Mouse (Mus musculus): ENCODE measurements around the gene Tmem35b. TPM values are rescaled to one million over a fixed set of nuclear protein-coding genes. Genes with fewer than 3 reads are reported as not detected.

Gene Tmem35b
- polyA plus RNA-seq, 1 experiment from 2014 or later = 21.0 TPM

- H3K9ac ChIP-seq (ENCODE audit: low read length) = no peak overlapping the region
- no peak overlapping the region for H3K27ac ChIP-seq (ENCODE audit: low read length)
- peaks cover 2% of the 10 kb centered on the region; the same call in 1 of the 2 replicates for H3K9me3 ChIP-seq (ENCODE audit: control insufficient read depth, low read length)
- no peak overlapping the region for H3K4me3 ChIP-seq (ENCODE audit: low read length)
- no peaks in the 10 kb centered on the region for H3K4me1 ChIP-seq (replicated peaks; ENCODE audit: control insufficient read depth, insufficient read depth, low read length)
- no peaks in the 10 kb centered on the region for H3K27me3 ChIP-seq (ENCODE audit: control insufficient read depth, insufficient read depth, low read depth, low read length)
- peaks cover 3% of the 10 kb centered on the region for H3K36me3 ChIP-seq (ENCODE audit: control insufficient read depth, insufficient read depth, low read length)
- H3K4me2 ChIP-seq (ENCODE audit: low read depth, low read length) = no peak overlapping the region
- WGBS = 91% methylated on average over 4 of the region's 4 CpGs
- ATAC-seq (ENCODE audit: low read depth) = no peak
Measured at GRCm38 (mm10) chr4:127107566-127107965, 15.9 kb upstream of the Tmem35b start.

DNA sequence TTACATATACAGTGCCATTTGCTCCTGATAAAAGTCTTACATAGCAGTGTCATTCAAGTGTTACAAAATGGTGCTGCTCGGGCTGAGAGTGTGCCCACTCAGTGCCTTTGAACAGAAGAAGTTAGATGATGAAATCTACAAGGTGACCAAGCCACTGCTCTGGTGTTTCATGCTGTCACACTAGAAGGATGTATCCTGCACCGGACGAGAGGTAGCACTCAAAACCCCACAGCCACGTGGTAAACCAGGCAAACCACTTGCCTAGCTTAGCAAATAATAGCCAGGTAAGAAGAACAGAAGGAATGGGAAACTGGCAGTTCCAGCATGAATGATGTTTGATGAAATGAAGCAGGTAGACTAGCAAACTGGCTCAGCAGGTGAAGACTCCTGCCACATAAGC, 12.9 kb upstream of the Tmem35b start:
- Histone ChIP-seq H3K4me3 (ENCODE audit: low read length) (no peak overlapping the region), H3K27ac (ENCODE audit: low read length) (no peak overlapping the region), H3K4me2 (ENCODE audit: low read depth, low read length) (no peak overlapping the region), H3K27me3 (ENCODE audit: control insufficient read depth, insufficient read depth, low read depth, low read length) (no peaks in the 10 kb centered on the region), H3K9ac (ENCODE audit: low read length) (no peak overlapping the region), H3K9me3 (ENCODE audit: control insufficient read depth, low read length) (peaks cover 2% of the 10 kb centered on the region; the same call in 1 of the 2 replicates), H3K4me1 (replicated peaks; ENCODE audit: control insufficient read depth, insufficient read depth, low read length) (no peaks in the 10 kb centered on the region), H3K36me3 (ENCODE audit: control insufficient read depth, insufficient read depth, low read length) (peaks cover 3% of the 10 kb centered on the region)
- ATAC-seq (ENCODE audit: low read depth) = no peak
- WGBS = 45% methylated on average over 4 of the region's 4 CpGs

DNA sequence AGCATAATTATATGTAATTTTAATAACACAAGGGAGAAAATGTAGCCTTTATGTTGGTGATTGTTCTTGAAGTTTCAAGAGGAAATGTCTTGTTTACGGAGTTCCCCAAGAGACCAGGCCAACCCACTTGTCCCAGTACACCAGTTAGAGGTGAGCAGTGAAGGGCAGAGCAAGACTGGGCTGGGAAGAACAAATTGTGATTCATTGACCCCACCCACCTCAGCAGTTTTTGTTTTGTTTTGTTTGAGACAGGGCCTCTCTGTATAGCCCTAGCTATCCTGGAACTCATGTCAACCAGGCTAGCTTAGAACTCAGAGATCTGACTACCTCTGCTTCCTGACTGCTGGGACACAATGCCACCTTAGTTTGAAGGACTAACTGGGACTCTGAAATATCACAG, 840 bp downstream of the Tmem35b start:
- Histone ChIP-seq H3K9ac (ENCODE audit: low read length) (no peak overlapping the region), H3K4me2 (ENCODE audit: low read depth, low read length) (no peak overlapping the region), H3K4me3 (ENCODE audit: low read length) (no peak overlapping the region), H3K27ac (ENCODE audit: low read length) (no peak overlapping the region), H3K4me1 (replicated peaks; ENCODE audit: control insufficient read depth, insufficient read depth, low read length) (0 out of 2 replicates have a peak, but pooled peaks cover 2% of the 10 kb centered on the region), H3K27me3 (ENCODE audit: control insufficient read depth, insufficient read depth, low read depth, low read length) (no peaks in the 10 kb centered on the region), H3K9me3 (ENCODE audit: control insufficient read depth, low read length) (no peaks in the 10 kb centered on the region), H3K36me3 (ENCODE audit: control insufficient read depth, insufficient read depth, low read length) (peaks cover 6% of the 10 kb centered on the region; the same call in 1 of the 2 replicates)
- WGBS = 68% methylated on average over 1 of the region's 1 CpGs
- no peak for ATAC-seq (ENCODE audit: low read depth)

DNA sequence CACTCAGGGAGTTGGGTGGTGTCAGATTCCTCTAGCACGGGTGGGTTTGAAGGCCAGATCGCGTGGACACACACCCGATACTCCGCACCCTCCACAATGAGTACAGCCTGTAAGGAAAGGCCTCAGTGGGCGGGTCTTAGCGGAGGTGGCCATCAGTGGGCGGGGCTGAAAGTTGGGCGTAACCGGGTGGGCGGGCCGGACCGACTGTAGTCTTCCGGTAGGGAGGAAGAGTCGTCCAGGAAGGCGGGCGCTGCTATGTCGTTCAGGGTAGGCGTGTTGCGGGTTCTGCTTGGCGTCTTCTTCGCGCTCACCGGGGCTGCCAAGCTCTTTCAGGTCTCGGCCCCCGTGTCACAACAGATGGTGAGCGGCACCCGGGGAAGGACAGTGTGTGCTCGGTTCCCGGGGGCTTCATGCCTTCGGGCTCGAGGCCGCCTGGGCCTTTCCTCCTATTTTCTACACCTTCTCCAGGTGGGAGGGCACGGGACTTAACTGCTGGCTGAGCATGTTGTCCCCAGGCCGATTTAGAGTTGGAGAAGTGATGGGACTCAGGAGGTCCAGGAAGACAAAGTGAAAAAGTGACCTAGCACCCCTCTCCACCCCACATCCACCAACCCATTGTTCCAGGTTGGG, 2.5 kb downstream of the Tmem35b start:
- peak; percentile 99 for ATAC-seq (ENCODE audit: low read depth)
- H3K9me3 ChIP-seq (ENCODE audit: control insufficient read depth, low read length) = no peaks in the 10 kb centered on the region
- under 1% methylated on average over 35 of the region's 35 CpGs for WGBS
- H3K4me3 ChIP-seq (ENCODE audit: low read length) = peak overlapping the region; percentile 74
- no peaks in the 10 kb centered on the region for H3K27me3 ChIP-seq (ENCODE audit: control insufficient read depth, insufficient read depth, low read depth, low read length)
- H3K9ac ChIP-seq (ENCODE audit: low read length) = peak overlapping the region; percentile 84
- H3K4me1 ChIP-seq (replicated peaks; ENCODE audit: control insufficient read depth, insufficient read depth, low read length) = 0 out of 2 replicates have a peak, but pooled peaks cover 2% of the 10 kb centered on the region
- H3K27ac ChIP-seq (ENCODE audit: low read length) = no peak overlapping the region
- peak overlapping the region; percentile 86 for H3K4me2 ChIP-seq (ENCODE audit: low read depth, low read length)
- peaks cover 6% of the 10 kb centered on the region; the same call in 1 of the 2 replicates for H3K36me3 ChIP-seq (ENCODE audit: control insufficient read depth, insufficient read depth, low read length)

GRCm38 (mm10) chr4:127134687-127135086, 11.2 kb downstream of the Tmem35b start:
- no peak overlapping the region for H3K27ac ChIP-seq (ENCODE audit: low read length)
- WGBS = 21% methylated on average over 1 of the region's 1 CpGs
- no peak overlapping the region for H3K4me2 ChIP-seq (ENCODE audit: low read depth, low read length)
- no peak overlapping the region for H3K4me3 ChIP-seq (ENCODE audit: low read length)
- no peak overlapping the region for H3K9ac ChIP-seq (ENCODE audit: low read length)
- no peaks in the 10 kb centered on the region for H3K4me1 ChIP-seq (replicated peaks; ENCODE audit: control insufficient read depth, insufficient read depth, low read length)
- no peak for ATAC-seq (ENCODE audit: low read depth)
- no peaks in the 10 kb centered on the region for H3K27me3 ChIP-seq (ENCODE audit: control insufficient read depth, insufficient read depth, low read depth, low read length)
- H3K9me3 ChIP-seq (ENCODE audit: control insufficient read depth, low read length) = no peaks in the 10 kb centered on the region
- H3K36me3 ChIP-seq (ENCODE audit: control insufficient read depth, insufficient read depth, low read length) = no peaks in the 10 kb centered on the region

DNA sequence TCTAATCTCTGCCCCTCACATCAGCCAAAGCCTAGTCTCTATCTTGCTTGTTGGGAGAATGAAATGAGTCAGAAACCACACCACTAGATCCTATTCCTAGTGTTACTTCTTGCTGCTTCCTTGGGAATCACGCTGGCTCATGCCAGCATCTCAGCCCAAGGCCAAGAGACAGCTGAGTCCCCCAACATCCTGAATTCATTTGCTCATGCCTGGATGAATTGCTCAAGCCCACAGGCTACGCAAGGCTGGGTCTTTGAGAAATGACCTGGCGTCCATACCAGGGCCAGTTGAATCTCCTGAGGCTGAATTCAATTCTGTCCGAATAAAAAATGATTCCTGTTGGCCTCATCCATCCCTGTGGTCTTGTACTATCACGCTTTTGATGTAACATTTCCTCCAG, 14.1 kb downstream of the Tmem35b start:
- Histone ChIP-seq H3K27ac (ENCODE audit: low read length) (no peak overlapping the region), H3K4me2 (ENCODE audit: low read depth, low read length) (no peak overlapping the region), H3K4me3 (ENCODE audit: low read length) (no peak overlapping the region), H3K9me3 (ENCODE audit: control insufficient read depth, low read length) (no peaks in the 10 kb centered on the region), H3K27me3 (ENCODE audit: control insufficient read depth, insufficient read depth, low read depth, low read length) (no peaks in the 10 kb centered on the region), H3K4me1 (replicated peaks; ENCODE audit: control insufficient read depth, insufficient read depth, low read length) (no peaks in the 10 kb centered on the region), H3K36me3 (ENCODE audit: control insufficient read depth, insufficient read depth, low read length) (no peaks in the 10 kb centered on the region), H3K9ac (ENCODE audit: low read length) (no peak overlapping the region)
- no peak for ATAC-seq (ENCODE audit: low read depth)
- WGBS = 71% methylated on average over 5 of the region's 5 CpGs

DNA sequence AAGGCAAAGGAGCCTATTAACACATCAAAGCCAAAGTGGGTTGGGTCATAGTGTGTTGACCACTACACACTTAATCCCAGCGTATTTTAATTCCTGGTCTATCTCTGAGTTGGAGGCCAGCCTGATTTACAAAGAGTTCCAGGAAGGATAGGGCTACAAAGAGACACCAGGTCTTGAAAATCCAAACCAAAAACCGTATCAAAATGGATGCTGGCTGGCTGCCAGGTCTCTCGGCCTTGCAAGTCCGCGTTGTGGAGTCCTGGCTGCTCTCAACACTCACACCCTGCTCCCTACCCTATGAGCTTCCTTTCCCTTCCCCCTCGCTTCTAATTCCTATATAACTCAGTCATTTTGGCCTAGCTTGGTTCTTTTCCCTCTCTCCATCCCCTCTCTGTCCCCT, 15.0 kb downstream of the Tmem35b start:
- 32% methylated on average over 6 of the region's 6 CpGs for WGBS
- no peaks in the 10 kb centered on the region for H3K9me3 ChIP-seq (ENCODE audit: control insufficient read depth, low read length)

GRCm38 (mm10) chr4:127150031-127150430, 26.5 kb downstream of the Tmem35b start:
- Histone ChIP-seq H3K4me3 (ENCODE audit: low read length) (no peak overlapping the region), H3K27me3 (ENCODE audit: control insufficient read depth, insufficient read depth, low read depth, low read length) (no peaks in the 10 kb centered on the region), H3K9ac (ENCODE audit: low read length) (no peak overlapping the region), H3K36me3 (ENCODE audit: control insufficient read depth, insufficient read depth, low read length) (no peaks in the 10 kb centered on the region), H3K4me1 (replicated peaks; ENCODE audit: control insufficient read depth, insufficient read depth, low read length) (no peaks in the 10 kb centered on the region), H3K27ac (ENCODE audit: low read length) (no peak overlapping the region), H3K4me2 (ENCODE audit: low read depth, low read length) (no peak overlapping the region), H3K9me3 (ENCODE audit: control insufficient read depth, low read length) (no peaks in the 10 kb centered on the region)
- 80% methylated on average over 13 of the region's 13 CpGs for WGBS
- ATAC-seq (ENCODE audit: low read depth) = no peak

More for the DNA sequence above, 15.0 kb downstream of the Tmem35b start:
- Histone ChIP-seq H3K4me3 (ENCODE audit: low read length) (no peak overlapping the region), H3K27ac (ENCODE audit: low read length) (no peak overlapping the region), H3K4me1 (replicated peaks; ENCODE audit: control insufficient read depth, insufficient read depth, low read length) (no peaks in the 10 kb centered on the region), H3K36me3 (ENCODE audit: control insufficient read depth, insufficient read depth, low read length) (no peaks in the 10 kb centered on the region), H3K9ac (ENCODE audit: low read length) (no peak overlapping the region), H3K4me2 (ENCODE audit: low read depth, low read length) (no peak overlapping the region), H3K27me3 (ENCODE audit: control insufficient read depth, insufficient read depth, low read depth, low read length) (no peaks in the 10 kb centered on the region)
- no peak for ATAC-seq (ENCODE audit: low read depth)

- Histone ChIP-seq H3K9ac (ENCODE audit: low read length) (no peak overlapping the region), H3K27me3 (ENCODE audit: control insufficient read depth, insufficient read depth, low read depth, low read length) (no peaks in the 10 kb centered on the region), H3K4me1 (replicated peaks; ENCODE audit: control insufficient read depth, insufficient read depth, low read length) (no peaks in the 10 kb centered on the region), H3K4me2 (ENCODE audit: low read depth, low read length) (no peak overlapping the region), H3K4me3 (ENCODE audit: low read length) (no peak overlapping the region), H3K9me3 (ENCODE audit: control insufficient read depth, low read length) (no peaks in the 10 kb centered on the region), H3K27ac (ENCODE audit: low read length) (no peak overlapping the region), H3K36me3 (ENCODE audit: control insufficient read depth, insufficient read depth, low read length) (no peaks in the 10 kb centered on the region)
- WGBS = 38% methylated on average over 1 of the region's 1 CpGs
- ATAC-seq (ENCODE audit: low read depth) = no peak
Measured at GRCm38 (mm10) chr4:127153345-127153744, 29.9 kb downstream of the Tmem35b start.
